Mouse (Mus musculus) c-Kit-positive CD71-positive TER-119-negative erythroid progenitor cells, embryonic 14.5 days (primary cell): Measurements from ENCODE around the gene Sesn1.

Experiments used
- DNase-seq: peaks from one replicate; pipeline ENCODE4 v3.0.0-alpha.2; 2013; ENCODE audit warnings: low read depth

Sesn1 gene

GRCm38 (mm10) chr10:41871564-41871963 is 61.8 kb downstream of the Sesn1 start:
- DNase-seq = no peak

GRCm38 (mm10) chr10:41875624-41876023 is 65.9 kb downstream of the Sesn1 start:
- DNase-seq = no peak

GRCm38 (mm10) chr10:41878344-41878743 is 68.6 kb downstream of the Sesn1 start:
- no peak for DNase-seq

GRCm38 (mm10) chr10:41879675-41880074 is 69.9 kb downstream of the Sesn1 start:
- DNase-seq = no peak

GRCm38 (mm10) chr10:41880206-41880605 is 70.5 kb downstream of the Sesn1 start:
- no peak for DNase-seq

DNA sequence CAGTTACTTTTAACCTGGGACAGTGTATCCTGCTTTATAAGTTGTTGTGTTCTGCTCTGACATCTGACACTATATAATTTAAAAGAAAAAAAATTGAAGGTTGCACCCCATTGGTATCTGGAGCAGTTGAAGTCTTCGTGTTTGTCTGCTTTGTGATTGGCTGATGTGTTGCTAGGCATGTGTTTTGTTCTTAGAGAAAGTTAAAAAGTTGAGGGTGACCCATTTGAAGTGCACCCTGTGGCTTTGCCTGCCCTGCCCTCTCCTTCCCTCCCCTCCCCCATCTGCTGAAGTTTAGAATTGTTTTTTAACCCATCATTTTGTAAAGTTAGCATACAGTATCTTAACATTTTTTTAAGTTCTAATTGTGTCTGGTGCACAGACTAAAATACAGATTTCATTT is 71.0 kb downstream of the Sesn1 start:
- DNase-seq = no peak

DNA sequence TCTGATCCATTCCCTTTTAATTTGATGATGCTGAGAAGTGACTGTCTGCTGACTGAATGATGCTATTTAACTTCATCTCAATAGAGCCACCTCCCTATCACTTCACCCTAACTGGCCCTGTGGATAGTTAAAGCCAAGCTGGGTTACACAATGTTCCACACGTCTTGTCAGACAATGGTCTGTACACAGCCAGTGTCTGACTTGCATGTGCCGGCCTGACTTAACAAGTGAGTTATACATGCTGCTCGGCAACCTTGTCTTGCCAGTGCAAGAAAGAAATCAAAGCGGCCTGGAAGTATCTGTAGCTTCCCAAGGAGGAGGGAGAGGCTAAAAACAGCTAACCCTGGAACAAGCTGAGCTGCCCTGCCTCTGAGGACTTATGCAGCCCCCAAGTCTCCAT is 71.7 kb downstream of the Sesn1 start:
- no peak for DNase-seq

DNA sequence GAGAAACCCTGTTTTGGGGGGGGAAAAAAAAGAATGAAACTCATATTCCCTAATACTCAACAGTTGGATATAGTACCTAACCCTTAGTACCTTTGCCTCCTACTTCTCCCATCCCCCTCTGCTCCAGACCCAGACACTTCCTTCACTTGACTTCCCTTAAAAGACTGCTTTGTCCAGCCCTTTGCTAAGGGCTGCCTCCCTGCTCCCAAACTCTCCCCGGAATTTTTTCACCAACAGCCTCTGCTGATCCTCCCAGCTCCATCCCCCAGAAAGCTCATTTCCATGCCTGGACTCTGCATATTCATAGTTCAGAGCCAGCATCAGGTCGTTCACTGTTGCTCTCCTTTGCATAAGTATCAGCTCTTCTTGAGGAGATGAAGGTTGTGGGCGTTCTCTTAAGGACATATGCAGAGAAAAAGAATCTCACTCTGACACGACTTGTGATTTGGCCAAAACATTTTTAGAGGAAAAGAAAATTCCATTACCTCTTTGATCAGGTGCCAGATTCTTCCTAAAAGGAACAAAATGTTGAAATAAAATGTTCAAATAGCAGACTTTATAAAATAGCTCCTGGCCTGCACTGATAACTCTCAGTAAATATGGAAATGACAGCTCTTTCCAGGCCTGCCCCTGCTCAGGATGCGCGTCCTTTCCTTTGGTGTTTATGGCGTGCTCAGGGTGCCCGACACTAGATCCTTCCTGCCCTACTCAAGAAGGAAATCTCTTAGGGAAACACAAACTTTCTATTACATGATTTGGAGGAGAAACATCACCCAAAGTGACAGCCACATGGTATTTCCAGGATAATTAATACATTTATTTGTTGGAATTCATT is 74.2 kb downstream of the Sesn1 start:
- DNase-seq = no peak

- DNase-seq = peak; percentile 89
Measured at GRCm38 (mm10) chr10:41887080-41887821, 77.5 kb downstream of the Sesn1 start.

DNA sequence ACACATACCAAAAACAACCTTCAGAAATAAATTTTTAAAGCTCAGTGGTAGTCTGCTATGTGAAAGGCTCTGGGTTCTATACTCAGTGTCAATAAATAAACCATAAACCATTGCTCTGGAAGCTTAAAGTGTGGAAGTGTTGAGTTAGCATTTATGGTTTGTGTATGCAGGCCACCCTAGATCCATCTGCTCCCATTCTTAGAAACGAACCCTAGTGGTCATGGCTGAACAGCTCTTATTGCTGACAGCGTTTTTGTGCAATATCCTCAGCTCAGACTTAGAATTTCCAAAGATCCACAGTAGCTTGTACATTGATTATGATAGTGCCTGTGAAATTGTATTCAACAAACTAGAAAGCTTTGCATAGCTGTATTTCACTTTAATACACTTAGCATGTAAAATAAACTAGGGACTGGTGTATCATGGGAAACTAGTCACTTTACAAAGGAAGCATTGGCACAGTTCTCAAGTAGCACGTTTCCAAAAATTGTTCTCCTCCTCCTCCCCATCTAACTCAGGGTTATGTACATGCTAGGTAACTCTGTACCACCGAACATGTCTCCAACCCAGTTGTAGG is 78.7 kb downstream of the Sesn1 start:
- no peak for DNase-seq

DNA sequence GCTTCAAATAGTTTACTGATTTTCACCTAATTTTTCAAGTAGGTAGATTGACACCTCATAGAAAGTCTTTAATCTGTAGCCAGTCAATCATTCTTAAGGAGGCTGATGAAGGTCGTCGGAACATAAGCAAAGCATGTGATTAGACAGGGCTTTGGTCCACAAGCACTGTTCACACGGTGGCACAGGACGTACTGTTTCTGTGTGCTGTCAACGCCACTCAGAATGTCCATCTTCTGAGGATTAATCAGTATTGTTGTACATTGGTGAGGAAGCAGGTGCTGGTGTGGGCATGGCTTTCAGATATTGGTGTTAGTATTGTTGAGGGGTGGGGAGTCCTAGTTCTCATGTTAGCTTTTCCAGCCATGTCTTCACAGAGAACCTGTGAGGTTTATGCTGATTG is 79.8 kb downstream of the Sesn1 start:
- no peak for DNase-seq

DNA sequence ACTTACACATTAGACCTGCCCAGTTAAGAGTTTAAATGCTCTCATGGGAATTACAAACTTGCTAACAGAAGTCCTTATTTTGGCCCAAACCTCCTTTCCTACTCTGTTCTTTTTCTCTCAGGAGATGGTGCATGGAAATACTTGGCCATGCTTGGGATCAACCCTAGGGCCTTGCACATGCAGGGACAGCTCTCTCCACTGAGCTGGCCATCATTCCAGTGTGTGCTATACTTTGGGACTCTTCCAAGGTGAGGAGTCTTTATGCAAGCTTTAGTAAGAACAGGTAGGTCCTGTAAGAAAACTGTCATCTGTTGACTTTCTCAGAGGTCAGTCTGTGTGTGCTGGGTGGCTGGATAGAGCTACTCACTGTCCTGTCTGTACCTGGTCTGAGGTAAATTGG is 80.8 kb downstream of the Sesn1 start:
- DNase-seq = no peak

GRCm38 (mm10) chr10:41891312-41891711 is 81.6 kb downstream of the Sesn1 start:
- DNase-seq = no peak

- DNase-seq = no peak
Measured at GRCm38 (mm10) chr10:41893433-41894411, 84.0 kb downstream of the Sesn1 start.

DNA sequence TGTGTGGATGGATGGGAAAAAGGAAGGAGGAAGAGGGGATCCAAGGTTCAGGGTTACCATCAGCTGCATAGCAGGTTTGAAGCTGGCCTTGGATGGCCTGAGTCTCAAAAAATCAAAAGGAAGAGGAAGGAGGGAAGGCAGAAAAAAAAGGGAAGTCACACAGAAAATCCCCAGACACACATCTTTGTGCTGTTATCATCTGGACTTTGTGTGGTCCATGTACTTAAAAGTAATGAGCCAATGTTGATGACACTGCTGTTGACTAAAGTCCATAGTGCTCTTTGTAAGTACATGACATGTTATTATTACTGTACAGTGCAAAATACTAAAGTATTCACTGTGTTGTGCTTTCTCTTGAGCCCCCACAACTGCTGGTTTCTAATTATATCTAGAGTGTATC is 86.7 kb downstream of the Sesn1 start:
- no peak for DNase-seq

DNA sequence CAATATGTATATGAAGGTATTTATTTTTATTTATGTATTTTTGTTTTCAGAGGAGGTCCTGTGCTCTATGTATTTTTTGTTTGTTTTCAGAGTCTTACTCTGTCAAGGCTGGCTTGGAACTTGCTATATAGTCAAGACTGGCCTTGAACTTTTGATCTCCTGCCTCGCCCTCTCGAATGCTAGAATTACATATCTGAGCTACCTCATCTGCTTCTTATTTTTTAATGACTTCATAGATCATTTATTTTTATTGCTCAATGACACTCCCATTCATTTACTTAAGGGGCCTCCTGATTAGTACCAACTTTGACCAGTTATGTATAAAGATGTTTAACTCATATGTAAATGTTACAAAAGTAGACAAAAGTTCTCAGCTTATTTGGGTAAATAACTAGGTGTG is 87.1 kb downstream of the Sesn1 start:
- no peak for DNase-seq

- DNase-seq = no peak
Measured at GRCm38 (mm10) chr10:41901456-41901855, 91.7 kb downstream of the Sesn1 start.

DNA sequence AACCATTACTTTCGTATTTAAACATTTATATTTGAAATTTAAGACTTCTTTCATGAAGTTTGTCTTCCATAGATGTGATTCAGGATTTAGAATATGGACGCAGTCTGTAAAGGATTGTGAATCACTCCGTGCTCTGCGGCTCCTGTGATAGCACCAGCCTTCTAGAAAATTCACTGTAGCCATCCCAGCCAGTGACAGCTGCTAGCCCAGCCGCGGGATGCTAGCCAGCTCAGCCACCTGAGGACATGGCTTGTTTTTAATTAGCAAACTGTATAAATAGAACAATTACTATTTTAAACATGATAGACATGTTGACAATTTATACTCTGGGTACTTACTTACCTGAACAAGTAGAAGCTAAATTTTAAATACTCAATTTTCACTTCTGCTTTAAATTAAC is 92.1 kb downstream of the Sesn1 start:
- no peak for DNase-seq

- DNase-seq = no peak
Measured at GRCm38 (mm10) chr10:41907473-41907872, 97.7 kb downstream of the Sesn1 start.

GRCm38 (mm10) chr10:41907950-41908349 is 98.2 kb downstream of the Sesn1 start:
- DNase-seq = no peak

GRCm38 (mm10) chr10:41908899-41909298 is 99.2 kb downstream of the Sesn1 start:
- DNase-seq = no peak
